Mouse (Mus musculus): ENCODE data around the gene Plekha7. TPM values are rescaled to one million over a fixed set of nuclear protein-coding genes. Genes with fewer than 3 reads are reported as not detected.

Gene Plekha7
- polyA plus RNA-seq, 1 experiment from 2014 or later: 11.8 TPM

DNA sequence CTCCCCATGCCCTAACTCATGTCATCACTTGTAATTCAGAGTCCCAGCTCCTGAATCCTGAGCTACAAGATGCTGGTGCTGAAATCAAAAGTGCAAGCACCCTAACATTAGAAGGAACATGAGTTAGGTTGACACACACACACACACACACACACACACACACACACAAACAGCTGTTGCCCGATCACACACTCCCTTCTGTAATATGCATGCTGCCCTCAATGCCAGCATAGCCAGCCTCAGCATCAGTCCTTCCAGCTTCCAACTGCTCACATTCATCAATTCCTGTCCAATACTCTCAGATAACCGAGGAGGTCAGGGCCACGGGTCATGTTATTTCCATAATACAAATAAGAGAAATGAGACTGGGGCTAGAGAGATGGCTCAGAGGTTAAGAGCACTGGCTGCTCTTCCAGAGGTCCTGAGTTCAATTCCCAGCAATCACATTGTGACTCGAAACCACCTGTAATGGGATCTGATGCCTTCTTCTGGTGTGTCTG lies 116.0 kb downstream of the Plekha7 start:
- Histone ChIP-seq H3K27ac (no peak overlapping the region), H3K27me3 (ENCODE audit: insufficient read depth, low read length) (no peaks in the 10 kb centered on the region), H3K4me1 (replicated peaks; ENCODE audit: insufficient read depth, low read length) (no peaks in the 10 kb centered on the region), H3K4me3 (replicated peaks; ENCODE audit: low read depth, low read length) (no peak overlapping the region), H3K36me3 (ENCODE audit: insufficient read depth, low read length) (no peaks in the 10 kb centered on the region), H3K9me3 (replicated peaks; ENCODE audit: low read length) (0 out of 2 replicates have a peak, but pooled peaks cover 3% of the 10 kb centered on the region), H3K4me2 (ENCODE audit: low read length) (no peak overlapping the region), H3K9ac (ENCODE audit: low read depth, low read length) (no peak overlapping the region)
- 62% methylated on average over 4 of the region's 4 CpGs for WGBS
- no peak for TF ChIP-seq CTCF (IDR thresholded peaks at IDR 0.05; ENCODE audit: low read depth)
- DNase-seq (ENCODE audit: low spot score) (no peak), ATAC-seq (replicated peaks; ENCODE audit: low FRiP score, low read depth) (no peak)

DNA sequence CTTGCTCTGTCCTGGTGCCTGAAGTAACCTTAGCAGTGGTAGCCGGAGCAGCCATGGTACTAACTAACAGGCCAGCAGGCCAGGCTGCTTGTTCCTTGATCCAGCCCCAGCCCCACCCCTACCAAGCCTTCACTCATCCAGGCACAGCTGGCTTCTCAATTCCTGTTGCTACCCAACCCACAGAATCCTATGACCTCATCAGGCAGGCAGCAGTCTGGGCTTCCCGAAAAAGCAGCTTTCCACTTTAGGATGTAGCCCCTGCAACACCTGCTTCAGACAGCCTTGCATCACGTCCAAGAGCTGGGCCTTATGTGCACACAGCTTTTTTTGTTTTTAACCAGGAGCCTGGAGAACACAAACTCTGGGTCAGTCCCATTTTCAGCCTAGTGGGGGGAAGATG lies 117.0 kb downstream of the Plekha7 start:
- H3K27me3 ChIP-seq (ENCODE audit: insufficient read depth, low read length): no peaks in the 10 kb centered on the region
- no peak for TF ChIP-seq CTCF (IDR thresholded peaks at IDR 0.05; ENCODE audit: low read depth)
- H3K36me3 ChIP-seq (ENCODE audit: insufficient read depth, low read length): no peaks in the 10 kb centered on the region
- no peak overlapping the region for H3K27ac ChIP-seq
- no peak overlapping the region for H3K9ac ChIP-seq (ENCODE audit: low read depth, low read length)
- 0 out of 2 replicates have a peak, but pooled peaks cover 3% of the 10 kb centered on the region for H3K9me3 ChIP-seq (replicated peaks; ENCODE audit: low read length)
- ATAC-seq (replicated peaks; ENCODE audit: low FRiP score, low read depth) (no peak; the same call in 1 of the 2 replicates), DNase-seq (ENCODE audit: low spot score) (no peak)
- no peak overlapping the region for H3K4me2 ChIP-seq (ENCODE audit: low read length)
- 34% methylated on average over 3 of the region's 3 CpGs for WGBS
- no peaks in the 10 kb centered on the region for H3K4me1 ChIP-seq (replicated peaks; ENCODE audit: insufficient read depth, low read length)
- no peak overlapping the region for H3K4me3 ChIP-seq (replicated peaks; ENCODE audit: low read depth, low read length)

DNA sequence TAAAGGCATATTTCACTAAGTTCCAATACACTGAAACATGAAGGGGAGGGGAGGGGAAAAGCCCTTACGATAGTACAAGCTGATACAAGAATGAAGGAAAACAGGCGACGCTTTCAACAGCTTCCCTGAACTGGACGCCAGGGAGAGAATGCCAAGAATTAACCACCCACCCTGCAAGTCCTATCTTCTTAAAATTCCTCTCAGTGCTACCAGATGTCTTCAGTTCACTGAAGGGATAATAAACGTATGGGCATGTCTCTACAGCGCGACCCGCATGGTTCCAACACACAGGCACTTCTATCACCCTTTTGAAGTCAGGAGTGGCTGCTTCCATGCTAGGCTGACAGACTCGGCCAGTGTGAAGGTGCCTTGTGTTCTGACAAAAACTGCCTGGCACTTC lies 118.5 kb downstream of the Plekha7 start:
- Histone ChIP-seq H3K27me3 (ENCODE audit: insufficient read depth, low read length) (no peaks in the 10 kb centered on the region), H3K36me3 (ENCODE audit: insufficient read depth, low read length) (no peaks in the 10 kb centered on the region), H3K9me3 (replicated peaks; ENCODE audit: low read length) (0 out of 2 replicates have a peak, but pooled peaks cover 3% of the 10 kb centered on the region), H3K9ac (ENCODE audit: low read depth, low read length) (no peak overlapping the region), H3K27ac (no peak overlapping the region), H3K4me2 (ENCODE audit: low read length) (no peak overlapping the region), H3K4me3 (replicated peaks; ENCODE audit: low read depth, low read length) (no peak overlapping the region), H3K4me1 (replicated peaks; ENCODE audit: insufficient read depth, low read length) (no peaks in the 10 kb centered on the region)
- no peak for DNase-seq (ENCODE audit: low spot score)
- 50% methylated on average over 9 of the region's 9 CpGs for WGBS
- no peak for TF ChIP-seq CTCF (IDR thresholded peaks at IDR 0.05; ENCODE audit: low read depth)
- ATAC-seq (replicated peaks; ENCODE audit: low FRiP score, low read depth): no peak

GRCm38 (mm10) chr7:116188391-116188790 lies 119.8 kb downstream of the Plekha7 start:
- no peak for ATAC-seq (replicated peaks; ENCODE audit: low FRiP score, low read depth)
- 87% methylated on average over 5 of the region's 5 CpGs for WGBS
- Histone ChIP-seq H3K36me3 (ENCODE audit: insufficient read depth, low read length) (no peaks in the 10 kb centered on the region), H3K4me2 (ENCODE audit: low read length) (no peak overlapping the region), H3K9ac (ENCODE audit: low read depth, low read length) (no peak overlapping the region), H3K9me3 (replicated peaks; ENCODE audit: low read length) (0 out of 2 replicates have a peak, but pooled peaks cover 3% of the 10 kb centered on the region), H3K4me3 (replicated peaks; ENCODE audit: low read depth, low read length) (no peak overlapping the region), H3K27ac (no peak overlapping the region), H3K4me1 (replicated peaks; ENCODE audit: insufficient read depth, low read length) (no peaks in the 10 kb centered on the region), H3K27me3 (ENCODE audit: insufficient read depth, low read length) (no peaks in the 10 kb centered on the region)
- no peak for TF ChIP-seq CTCF (IDR thresholded peaks at IDR 0.05; ENCODE audit: low read depth)
- DNase-seq (ENCODE audit: low spot score): no peak

DNA sequence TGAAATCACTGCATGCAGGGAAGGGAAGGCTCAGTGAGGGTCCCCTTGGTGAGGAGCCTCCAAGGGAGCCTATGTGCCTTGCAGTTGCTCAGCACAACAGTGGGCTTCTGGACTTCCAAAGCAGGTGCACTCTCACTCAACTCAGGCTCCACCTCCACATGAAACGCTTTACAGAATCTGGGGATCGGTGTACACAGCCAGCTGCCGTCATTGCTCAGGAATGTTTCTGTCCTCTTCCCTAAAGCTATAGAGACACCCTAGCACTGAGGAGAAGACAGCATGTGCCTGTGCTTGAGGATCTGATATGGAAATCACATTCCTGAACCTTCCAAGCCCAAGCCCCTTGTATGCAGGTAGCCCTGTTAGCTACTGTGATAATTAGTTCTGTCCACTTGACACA lies 120.7 kb downstream of the Plekha7 start:
- DNase-seq (ENCODE audit: low spot score) (no peak), ATAC-seq (replicated peaks; ENCODE audit: low FRiP score, low read depth) (no peak)
- H3K27ac ChIP-seq: no peak overlapping the region
- WGBS: 75% methylated on average over 3 of the region's 3 CpGs
- 0 out of 2 replicates have a peak, but pooled peaks cover 3% of the 10 kb centered on the region for H3K9me3 ChIP-seq (replicated peaks; ENCODE audit: low read length)
- no peaks in the 10 kb centered on the region for H3K4me1 ChIP-seq (replicated peaks; ENCODE audit: insufficient read depth, low read length)
- H3K9ac ChIP-seq (ENCODE audit: low read depth, low read length): no peak overlapping the region
- no peaks in the 10 kb centered on the region for H3K27me3 ChIP-seq (ENCODE audit: insufficient read depth, low read length)
- H3K4me2 ChIP-seq (ENCODE audit: low read length): no peak overlapping the region
- no peak overlapping the region for H3K4me3 ChIP-seq (replicated peaks; ENCODE audit: low read depth, low read length)
- H3K36me3 ChIP-seq (ENCODE audit: insufficient read depth, low read length): no peaks in the 10 kb centered on the region
- no peak for TF ChIP-seq CTCF (IDR thresholded peaks at IDR 0.05; ENCODE audit: low read depth)

- Histone ChIP-seq H3K4me2 (ENCODE audit: low read length) (no peak overlapping the region), H3K9ac (ENCODE audit: low read depth, low read length) (no peak overlapping the region), H3K27ac (no peak overlapping the region), H3K4me3 (replicated peaks; ENCODE audit: low read depth, low read length) (no peak overlapping the region), H3K36me3 (ENCODE audit: insufficient read depth, low read length) (no peaks in the 10 kb centered on the region), H3K27me3 (ENCODE audit: insufficient read depth, low read length) (no peaks in the 10 kb centered on the region), H3K9me3 (replicated peaks; ENCODE audit: low read length) (0 out of 2 replicates have a peak, but pooled peaks cover 3% of the 10 kb centered on the region), H3K4me1 (replicated peaks; ENCODE audit: insufficient read depth, low read length) (no peaks in the 10 kb centered on the region)
- DNase-seq (ENCODE audit: low spot score): no peak
- no peak for ATAC-seq (replicated peaks; ENCODE audit: low FRiP score, low read depth)
- no peak for TF ChIP-seq CTCF (IDR thresholded peaks at IDR 0.05; ENCODE audit: low read depth)
- WGBS: 93% methylated on average over 1 of the region's 1 CpGs
Measured at GRCm38 (mm10) chr7:116186847-116187246, 121.3 kb downstream of the Plekha7 start.

DNA sequence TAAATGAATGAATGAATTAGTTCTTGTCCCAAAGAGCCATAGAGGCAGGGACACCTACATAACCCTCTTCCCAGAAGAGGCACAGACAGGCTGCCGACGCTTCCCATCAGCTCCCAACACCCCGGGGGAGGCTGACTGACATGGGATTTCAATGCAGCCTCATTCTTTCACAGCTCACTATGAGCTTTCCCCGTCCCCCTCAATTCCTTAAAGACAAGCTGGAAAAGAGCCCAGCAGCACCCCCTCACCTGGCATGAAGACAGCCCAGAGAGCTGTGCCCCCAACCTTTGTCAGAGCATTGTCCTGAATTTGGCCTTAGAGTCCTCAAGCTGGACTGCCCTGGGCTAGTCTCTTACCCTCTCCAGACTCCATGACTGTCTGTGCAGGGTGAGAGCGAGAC lies 122.0 kb downstream of the Plekha7 start:
- no peaks in the 10 kb centered on the region for H3K36me3 ChIP-seq (ENCODE audit: insufficient read depth, low read length)
- no peaks in the 10 kb centered on the region for H3K4me1 ChIP-seq (replicated peaks; ENCODE audit: insufficient read depth, low read length)
- no peak for TF ChIP-seq CTCF (IDR thresholded peaks at IDR 0.05; ENCODE audit: low read depth)
- no peaks in the 10 kb centered on the region for H3K27me3 ChIP-seq (ENCODE audit: insufficient read depth, low read length)
- ATAC-seq (replicated peaks; ENCODE audit: low FRiP score, low read depth) (no peak), DNase-seq (ENCODE audit: low spot score) (no peak)
- no peak overlapping the region for H3K4me2 ChIP-seq (ENCODE audit: low read length)
- H3K9me3 ChIP-seq (replicated peaks; ENCODE audit: low read length): 0 out of 2 replicates have a peak, but pooled peaks cover 3% of the 10 kb centered on the region
- H3K27ac ChIP-seq: no peak overlapping the region
- 66% methylated on average over 5 of the region's 5 CpGs for WGBS
- H3K4me3 ChIP-seq (replicated peaks; ENCODE audit: low read depth, low read length): no peak overlapping the region
- H3K9ac ChIP-seq (ENCODE audit: low read depth, low read length): no peak overlapping the region

Measured in kidney, postnatal 0 days (tissue).